Mouse (Mus musculus): ENCODE results near the gene Kcnj3.
"Not testable (repeated sequence)": the region's sequence is repeated elsewhere in the genome, so short reads cannot be mapped to it uniquely, and the experiment has no call there.

The Kcnj3 gene

GRCm38 (mm10) chr2:55435721-55436260, at the start of gene Kcnj3:
TSS of gene Kcnj3 (plus strand) at chr2:55435970.
- DNase-seq (ENCODE audit: low read depth) = no peak

GRCm38 (mm10) chr2:55390330-55390989, 45.3 kb upstream of the Kcnj3 start:
- no peak for DNase-seq (ENCODE audit: low read depth)

GRCm38 (mm10) chr2:55405307-55405706, 30.5 kb upstream of the Kcnj3 start:
- no peak for DNase-seq (ENCODE audit: low read depth)

- no peak for DNase-seq (ENCODE audit: low read depth)
Measured at GRCm38 (mm10) chr2:55427633-55428032, 8.1 kb upstream of the Kcnj3 start.

GRCm38 (mm10) chr2:55432104-55432503, 3.7 kb upstream of the Kcnj3 start:
- no peak for DNase-seq (ENCODE audit: low read depth)

GRCm38 (mm10) chr2:55436261-55437006, 664 bp downstream of the Kcnj3 start:
- DNase-seq (ENCODE audit: low read depth) = no peak

GRCm38 (mm10) chr2:55437007-55437949, 1.5 kb downstream of the Kcnj3 start:
- DNase-seq (ENCODE audit: low read depth) = no peak

- no peak for DNase-seq (ENCODE audit: low read depth)
Measured at GRCm38 (mm10) chr2:55437977-55438376, 2.2 kb downstream of the Kcnj3 start.

- no peak for DNase-seq (ENCODE audit: low read depth)
Measured at GRCm38 (mm10) chr2:55439211-55439610, 3.4 kb downstream of the Kcnj3 start.

GRCm38 (mm10) chr2:55442006-55442405, 6.2 kb downstream of the Kcnj3 start:
- DNase-seq (ENCODE audit: low read depth) = no peak

GRCm38 (mm10) chr2:55447298-55447697, 11.5 kb downstream of the Kcnj3 start:
- DNase-seq (ENCODE audit: low read depth) = no peak

- DNase-seq (ENCODE audit: low read depth) = no peak
Measured at GRCm38 (mm10) chr2:55450774-55451173, 15.0 kb downstream of the Kcnj3 start.

GRCm38 (mm10) chr2:55459195-55459594, 23.4 kb downstream of the Kcnj3 start:
- DNase-seq (ENCODE audit: low read depth) = no peak

GRCm38 (mm10) chr2:55469141-55469540, 33.4 kb downstream of the Kcnj3 start:
- no peak for DNase-seq (ENCODE audit: low read depth)

- DNase-seq (ENCODE audit: low read depth) = no peak
Measured at GRCm38 (mm10) chr2:55470006-55470405, 34.2 kb downstream of the Kcnj3 start.

GRCm38 (mm10) chr2:55479511-55479910, 43.7 kb downstream of the Kcnj3 start:
- DNase-seq (ENCODE audit: low read depth) = no peak

GRCm38 (mm10) chr2:55479933-55480601, 44.3 kb downstream of the Kcnj3 start:
- DNase-seq (ENCODE audit: low read depth) = no peak

GRCm38 (mm10) chr2:55480602-55480965, 44.8 kb downstream of the Kcnj3 start:
- no peak for DNase-seq (ENCODE audit: low read depth)

GRCm38 (mm10) chr2:55485500-55486129, 49.8 kb downstream of the Kcnj3 start:
- DNase-seq (ENCODE audit: low read depth) = not testable (repeated sequence)

- DNase-seq (ENCODE audit: low read depth) = no peak
Measured at GRCm38 (mm10) chr2:55503390-55504176, 67.8 kb downstream of the Kcnj3 start.
